Mouse (Mus musculus) heart, embryonic 11.5 days (tissue): Measurements from ENCODE around the gene Defb21. TPM values are rescaled to one million over a fixed set of nuclear protein-coding genes. Genes with fewer than 3 reads are reported as not detected.

Source experiments
- ATAC-seq: fragments of 200-750 bp; cut with Nextera tagmentation; replicated peaks from 2 replicates; pipeline ENCODE4 v1.8.0; 2017; ENCODE audit warnings: moderate library complexity; ENCODE audit not compliant: insufficient number of reproducible peaks, low FRiP score, low TSS enrichment
- H3K27ac ChIP-seq: fragments of 300-500 bp; sonication (generic); 2 replicates; pipeline ENCODE4 v1.5.1; 2014; ENCODE audit warnings: mild to moderate bottlenecking, low read depth, low read length
- H3K27me3 ChIP-seq: fragments of 300-500 bp; sonication (generic); 2 replicates; pipeline ENCODE4 v1.6.1; 2014; ENCODE audit warnings: mild to moderate bottlenecking, low read length, mixed read lengths; ENCODE audit not compliant: control insufficient read depth, insufficient read depth
- H3K36me3 ChIP-seq: fragments of 300-500 bp; sonication (generic); 2 replicates; pipeline ENCODE4 v1.6.1; 2014; ENCODE audit warnings: mild to moderate bottlenecking, low read length, moderate library complexity, mixed read lengths; ENCODE audit not compliant: control insufficient read depth, insufficient read depth
- H3K4me1 ChIP-seq: fragments of 300-500 bp; sonication (generic); 2 replicates; pipeline ENCODE4 v1.6.1; 2014; ENCODE audit warnings: low read length; ENCODE audit not compliant: control insufficient read depth, insufficient read depth
- H3K4me2 ChIP-seq: fragments of 300-500 bp; sonication (generic); 2 replicates; pipeline ENCODE4 v1.6.1; 2014; ENCODE audit warnings: mild to moderate bottlenecking, moderate library complexity
- H3K4me3 ChIP-seq: fragments of 300-500 bp; sonication (generic); 2 replicates; pipeline ENCODE4 v1.5.1; 2014; ENCODE audit warnings: low read depth, low read length
- H3K9ac ChIP-seq: fragments of 300-500 bp; sonication (generic); 2 replicates; pipeline ENCODE4 v1.6.1; 2014; ENCODE audit warnings: mild to moderate bottlenecking, low read depth, low read length, moderate library complexity
- H3K9me3 ChIP-seq: fragments of 300-500 bp; sonication (generic); replicated peaks from 2 replicates; pipeline ENCODE4 v1.6.1; 2016; ENCODE audit warnings: low read length; ENCODE audit not compliant: control insufficient read depth
- WGBS: fragments of 180-500 bp; shearing (Covaris S2); extraction: QIAGEN DNeasy Blood & Tissue Kit; methylation state at CpG from one replicate; pipeline ENCODE4 v1.1.7; 2014; ENCODE audit not compliant: insufficient replicate concordance; 5-methylcytosine and 5-hydroxymethylcytosine counted together
- polyA plus RNA-seq: library from polyadenylated mRNA; unstranded; fragments of >200 nt; fragmentation: Nextera tagmentation; extraction: Ambion mirVana; gene quantifications from 2 replicates; pipeline ENCODE4 v1.2.1, GENCODE M21; 2014

The Defb21 gene
- polyA plus RNA-seq, 1 experiment from 2014 or later, result not detected

- Histone ChIP-seq H3K27ac (no peak overlapping the region), H3K4me2 (no peak overlapping the region), H3K9me3 (no peaks in the 10 kb centered on the region), H3K4me1 (no peaks in the 10 kb centered on the region), H3K36me3 (no peaks in the 10 kb centered on the region), H3K27me3 (no peaks in the 10 kb centered on the region), H3K9ac (no peak overlapping the region), H3K4me3 (no peak overlapping the region)
- ATAC-seq, result no peak
- WGBS, result 51% methylated on average over 6 of the region's 6 CpGs
Observed at GRCm38 (mm10) chr2:152589021-152589420, 16.5 kb downstream of the Defb21 start.

DNA sequence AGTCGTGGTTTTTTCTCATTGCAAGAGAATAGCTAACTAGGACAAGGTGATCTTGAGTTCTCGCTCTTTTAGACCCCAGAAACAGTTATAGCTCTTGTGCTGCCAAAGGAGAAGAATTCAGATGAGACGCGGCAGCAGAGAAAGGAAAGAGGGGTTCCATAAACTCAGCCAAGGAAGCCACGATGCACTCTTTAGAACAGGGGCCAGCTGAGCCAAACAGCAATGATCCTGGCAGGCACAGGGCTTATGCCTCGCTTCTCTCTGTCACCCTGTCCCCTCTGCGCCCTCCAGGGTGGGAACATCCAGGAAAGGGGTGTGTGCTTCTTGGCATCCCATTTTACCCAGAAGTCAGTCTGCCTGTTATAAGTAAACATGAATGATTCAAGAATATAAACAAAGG is 26.8 kb downstream of the Defb21 start, which contains the start of gene Defb45:
Gene Defb45 (minus strand): TSS at position 101 of the 400 bp plus-strand sequence.
- H3K4me3 ChIP-seq, result no peak within 1 kb of the TSS
- no peak for ATAC-seq
- H3K9ac ChIP-seq, result no peak within 1 kb of the TSS
- H3K27ac ChIP-seq, result no peak within 1 kb of the TSS
- no peaks in the 10 kb centered on the region for H3K36me3 ChIP-seq
- no peaks in the 10 kb centered on the region for H3K9me3 ChIP-seq
- 59% methylated on average over 7 of the region's 7 CpGs for WGBS
- no peak within 1 kb of the TSS for H3K4me2 ChIP-seq
- no peaks in the 10 kb centered on the region for H3K4me1 ChIP-seq
- H3K27me3 ChIP-seq, result no peaks in the 10 kb centered on the region

GRCm38 (mm10) chr2:152600076-152600475 is 27.5 kb downstream of the Defb21 start:
- no peaks in the 10 kb centered on the region for H3K9me3 ChIP-seq
- no peaks in the 10 kb centered on the region for H3K36me3 ChIP-seq
- no peak overlapping the region for H3K9ac ChIP-seq
- H3K27ac ChIP-seq, result no peak overlapping the region
- no peaks in the 10 kb centered on the region for H3K27me3 ChIP-seq
- H3K4me2 ChIP-seq, result no peak overlapping the region
- 79% methylated on average over 6 of the region's 6 CpGs for whole genome bisulfite sequencing
- no peaks in the 10 kb centered on the region for H3K4me1 ChIP-seq
- H3K4me3 ChIP-seq, result no peak overlapping the region
- no peak for ATAC-seq

DNA sequence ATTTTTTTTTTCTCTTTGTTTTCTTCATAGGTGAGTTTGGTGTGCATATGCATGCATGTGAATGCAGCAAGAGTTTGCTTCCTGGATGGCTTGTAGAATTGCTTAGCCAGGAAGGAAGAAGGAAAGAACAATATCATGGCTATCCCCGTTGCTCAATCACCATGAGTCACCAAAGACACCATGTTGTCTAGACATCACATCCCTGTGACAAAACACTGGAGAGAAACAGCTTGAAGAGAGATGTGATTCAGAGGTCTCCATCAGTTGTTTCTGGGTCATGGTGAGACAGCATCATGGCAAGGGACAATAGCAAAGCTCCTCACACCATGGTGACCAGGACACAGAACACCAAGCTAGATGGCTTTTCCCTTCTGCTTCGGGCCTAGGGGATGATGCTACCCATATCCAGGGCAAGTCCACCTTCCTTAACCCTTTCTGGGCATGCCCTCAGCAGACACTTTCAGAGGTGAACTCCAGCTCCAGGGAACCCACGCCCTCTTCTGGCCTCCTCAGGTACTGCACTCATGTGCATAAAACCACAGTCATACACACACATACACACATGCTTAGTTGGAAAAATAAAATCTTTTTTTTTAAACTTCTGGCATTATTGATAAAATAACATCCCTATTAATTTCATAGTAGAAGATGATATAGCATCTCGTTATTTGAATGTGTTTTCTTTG is 28.9 kb downstream of the Defb21 start:
- Histone ChIP-seq H3K4me2 (no peak overlapping the region), H3K9ac (no peak overlapping the region), H3K4me1 (no peaks in the 10 kb centered on the region), H3K36me3 (no peaks in the 10 kb centered on the region), H3K27me3 (no peaks in the 10 kb centered on the region), H3K27ac (no peak overlapping the region), H3K4me3 (no peak overlapping the region), H3K9me3 (no peaks in the 10 kb centered on the region)
- 61% methylated on average over 4 of the region's 4 CpGs for WGBS
- ATAC-seq, result no peak

DNA sequence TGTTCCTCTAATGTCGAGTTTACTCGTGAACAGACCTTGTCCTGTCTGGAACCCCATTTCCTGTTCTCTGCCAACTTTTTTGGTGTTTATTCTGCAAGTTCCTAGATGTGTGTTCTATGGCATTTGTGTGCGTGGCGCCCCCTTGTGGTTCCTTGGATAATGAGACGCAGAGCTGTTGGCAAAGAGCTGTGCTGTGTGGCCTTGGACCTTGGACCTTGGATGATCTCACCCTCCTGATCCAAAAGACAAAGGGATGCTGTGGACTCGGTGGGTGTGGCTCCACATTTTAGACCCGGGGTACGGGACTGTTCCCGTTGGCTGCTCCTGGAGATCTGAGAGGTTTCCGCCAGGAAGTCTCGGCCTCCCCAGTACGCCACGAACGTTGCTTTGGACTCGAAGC is 31.5 kb downstream of the Defb21 start, which contains the start of gene Defb36:
Gene Defb36 (plus strand): TSS at position 271 of the 400 bp plus-strand sequence.
- H3K4me2 ChIP-seq, result no peak within 1 kb of the TSS
- WGBS, result 79% methylated on average over 15 of the region's 15 CpGs
- H3K9me3 ChIP-seq, result no peaks in the 10 kb centered on the region; the same call in 1 of the 2 replicates
- no peak within 1 kb of the TSS for H3K27ac ChIP-seq
- no peaks in the 10 kb centered on the region for H3K4me1 ChIP-seq
- no peaks in the 10 kb centered on the region for H3K36me3 ChIP-seq
- H3K27me3 ChIP-seq, result no peaks in the 10 kb centered on the region
- no peak within 1 kb of the TSS for H3K4me3 ChIP-seq
- ATAC-seq, result no peak
- H3K9ac ChIP-seq, result no peak within 1 kb of the TSS

GRCm38 (mm10) chr2:152607746-152608145 is 35.2 kb downstream of the Defb21 start:
- no peaks in the 10 kb centered on the region; the same call in 1 of the 2 replicates for H3K4me1 ChIP-seq
- 53% methylated on average over 6 of the region's 6 CpGs for WGBS
- H3K27ac ChIP-seq, result no peak overlapping the region
- no peaks in the 10 kb centered on the region for H3K36me3 ChIP-seq
- H3K9ac ChIP-seq, result no peak overlapping the region
- no peaks in the 10 kb centered on the region; the same call in 1 of the 2 replicates for H3K9me3 ChIP-seq
- H3K27me3 ChIP-seq, result no peaks in the 10 kb centered on the region
- ATAC-seq, result no peak
- no peak overlapping the region for H3K4me2 ChIP-seq
- no peak overlapping the region for H3K4me3 ChIP-seq

DNA sequence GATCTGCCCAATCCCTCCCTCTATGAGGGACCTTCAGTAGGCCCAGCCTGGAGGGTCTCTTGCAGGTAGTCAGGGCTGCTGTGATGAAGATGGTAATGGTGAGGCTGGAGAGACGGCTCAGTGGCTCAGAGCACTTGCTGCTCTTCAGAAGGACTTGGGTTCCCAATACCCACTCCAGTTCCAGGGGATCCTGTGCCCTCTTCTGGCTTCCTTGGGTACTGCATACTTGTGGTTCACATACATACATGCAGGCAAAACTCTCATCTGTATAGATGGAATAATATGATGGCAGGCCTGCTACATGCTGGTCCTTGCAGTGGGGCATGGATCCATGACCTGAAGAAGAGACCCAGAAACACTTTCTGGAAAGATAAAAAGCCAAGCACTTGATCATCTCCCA is 36.2 kb downstream of the Defb21 start:
- 68% methylated on average over 1 of the region's 1 CpGs for WGBS
- no peaks in the 10 kb centered on the region; the same call in 1 of the 2 replicates for H3K4me1 ChIP-seq
- no peak overlapping the region for H3K4me3 ChIP-seq
- no peak overlapping the region for H3K9ac ChIP-seq
- H3K9me3 ChIP-seq, result no peaks in the 10 kb centered on the region; the same call in 1 of the 2 replicates
- H3K4me2 ChIP-seq, result no peak overlapping the region
- no peak for ATAC-seq
- no peaks in the 10 kb centered on the region for H3K27me3 ChIP-seq
- no peak overlapping the region for H3K27ac ChIP-seq
- H3K36me3 ChIP-seq, result no peaks in the 10 kb centered on the region

DNA sequence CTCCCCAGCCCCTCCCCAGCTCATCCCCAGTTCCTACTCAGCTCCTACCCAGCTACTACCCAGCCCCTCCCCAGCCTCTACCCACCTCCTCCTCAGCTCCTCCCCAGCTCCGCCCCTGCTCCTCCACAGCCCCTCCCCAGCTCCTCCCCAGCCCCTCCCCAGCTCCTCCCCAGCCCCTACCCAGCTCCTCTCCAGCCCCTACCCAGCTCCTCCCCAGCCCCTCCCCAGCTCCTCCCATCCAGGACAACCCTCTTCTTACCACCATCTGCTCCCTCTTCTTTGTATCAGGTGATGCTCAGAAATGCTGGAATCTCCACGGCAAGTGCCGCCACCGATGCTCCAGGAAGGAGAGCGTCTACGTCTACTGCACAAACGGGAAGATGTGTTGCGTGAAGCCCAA is 39.6 kb downstream of the Defb21 start:
- no peaks in the 10 kb centered on the region; the same call in 1 of the 2 replicates for H3K4me1 ChIP-seq
- WGBS, result 21% methylated on average over 7 of the region's 8 CpGs
- ATAC-seq, result 0 out of 2 replicates have a peak, but pooled peaks have one; percentile 39

DNA sequence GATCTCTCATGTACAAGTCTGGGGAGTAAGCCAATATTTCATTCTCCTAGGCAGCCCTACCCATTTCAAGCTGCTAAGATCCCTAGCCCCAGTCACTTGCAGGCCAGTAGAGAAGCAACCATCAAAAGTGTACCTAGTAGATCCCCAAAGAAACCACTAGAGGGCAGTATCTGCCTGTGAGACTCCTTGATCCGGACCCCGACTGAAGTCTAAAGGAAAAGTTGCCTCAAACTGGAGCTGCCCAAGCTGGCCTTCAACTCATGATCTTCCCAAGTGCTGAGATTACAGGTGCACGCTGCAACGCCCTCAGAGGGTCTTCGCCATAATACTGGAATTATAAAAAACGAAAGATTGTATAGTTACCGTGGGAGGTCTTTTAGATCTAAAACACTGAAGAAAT is 43.0 kb downstream of the Defb21 start:
- H3K9me3 ChIP-seq, result no peaks in the 10 kb centered on the region
- no peak overlapping the region for H3K27ac ChIP-seq
- H3K4me1 ChIP-seq, result no peaks in the 10 kb centered on the region; the same call in 1 of the 2 replicates
- no peak; the same call in 1 of the 2 replicates for ATAC-seq
- WGBS, result 8% methylated on average over 7 of the region's 7 CpGs
- no peaks in the 10 kb centered on the region for H3K36me3 ChIP-seq
- no peak overlapping the region for H3K4me2 ChIP-seq
- H3K4me3 ChIP-seq, result no peak overlapping the region
- H3K27me3 ChIP-seq, result no peaks in the 10 kb centered on the region
- H3K9ac ChIP-seq, result no peak overlapping the region

More for the DNA sequence above, 39.6 kb downstream of the Defb21 start:
- H3K27ac ChIP-seq, result no peak overlapping the region
- H3K4me3 ChIP-seq, result no peak overlapping the region
- no peaks in the 10 kb centered on the region for H3K36me3 ChIP-seq
- H3K9ac ChIP-seq, result no peak overlapping the region
- H3K27me3 ChIP-seq, result no peaks in the 10 kb centered on the region
- H3K4me2 ChIP-seq, result no peak overlapping the region
- H3K9me3 ChIP-seq, result no peaks in the 10 kb centered on the region; the same call in 1 of the 2 replicates
